Mouse (Mus musculus) lung, adult 2 months (tissue): Measurements from ENCODE around the gene Cpeb3.

Experiments
- CTCF ChIP-seq: fragments of 200-500 bp; IDR thresholded peaks from 2 replicates; pipeline ENCODE4 v1.5.1; 2011; ENCODE audit warnings: mild to moderate bottlenecking, low read length, control low read depth; ENCODE audit not compliant: insufficient read depth
- POLR2A ChIP-seq: fragments of 200-500 bp; IDR thresholded peaks from 2 replicates; pipeline ENCODE4 v1.6.1; 2011; ENCODE audit warnings: low read depth, mild to moderate bottlenecking, control low read depth, low read length, borderline replicate concordance; ENCODE audit errors: extremely low read depth

GRCm38 (mm10) chr19:37100689-37101088 lies 107.7 kb downstream of the Cpeb3 start:
- TF ChIP-seq CTCF: no peak
- TF ChIP-seq POLR2A: no peak
